Mouse (Mus musculus) R1 (cell line): Measurements from ENCODE around the gene Hpca.
A peak's percentile ranks its signal among the peaks of the same experiment; 100 is the strongest.

Experiments
- DNase-seq: peaks from one replicate; pipeline ENCODE4 v3.0.0-alpha.2; 2018; ENCODE audit warnings: low read depth, low spot score

Gene Hpca

DNA sequence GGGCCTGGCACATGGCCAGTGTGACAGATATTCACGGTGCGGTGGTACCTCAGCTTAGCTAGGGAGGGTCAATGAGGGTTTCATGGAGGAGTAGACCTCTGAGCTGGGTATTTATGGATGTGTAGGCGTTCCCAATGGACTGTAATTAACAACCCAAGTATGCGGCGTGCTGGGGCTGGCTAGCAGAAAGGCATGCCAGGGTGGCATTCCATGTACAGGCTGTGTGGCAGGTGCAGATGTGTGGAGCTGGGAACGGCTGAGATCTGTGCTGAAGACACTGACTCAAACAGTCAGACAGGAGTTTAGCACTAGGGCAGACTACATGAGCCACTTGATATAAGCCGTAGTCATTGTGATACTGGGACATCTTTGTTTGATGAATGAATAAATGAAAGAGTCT, 13.2 kb downstream of the Hpca start:
- no peak for DNase-seq

DNA sequence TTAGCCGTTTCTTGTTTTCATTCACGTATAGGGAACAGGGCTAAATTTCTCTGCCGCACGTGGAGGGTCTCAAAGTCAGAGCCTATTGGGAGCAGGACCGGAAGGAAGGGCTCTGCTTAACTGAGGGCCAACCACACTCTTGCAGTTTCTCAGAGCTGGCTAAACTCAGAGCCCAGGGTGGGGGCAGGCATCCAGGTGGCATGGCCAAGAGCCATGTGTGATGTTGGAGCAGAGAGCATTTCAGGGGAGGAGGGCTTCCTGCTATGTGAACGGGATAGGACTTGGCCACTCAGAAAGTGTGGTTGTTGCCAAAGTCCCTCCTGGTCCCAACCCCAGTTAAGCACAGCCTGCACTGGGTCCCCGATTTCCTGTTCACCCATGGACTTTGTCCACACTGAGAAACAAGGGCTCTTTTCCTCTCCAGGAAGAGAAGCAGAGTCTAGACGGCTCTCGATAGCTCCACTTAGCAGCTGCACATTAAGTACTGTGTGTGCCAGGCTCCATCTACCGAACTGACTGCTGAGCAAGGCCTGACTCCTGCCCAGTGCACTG, 14.4 kb downstream of the Hpca start:
- no peak for DNase-seq

- no peak for DNase-seq
Measured at GRCm38 (mm10) chr4:129106073-129106472, 15.8 kb downstream of the Hpca start.

DNA sequence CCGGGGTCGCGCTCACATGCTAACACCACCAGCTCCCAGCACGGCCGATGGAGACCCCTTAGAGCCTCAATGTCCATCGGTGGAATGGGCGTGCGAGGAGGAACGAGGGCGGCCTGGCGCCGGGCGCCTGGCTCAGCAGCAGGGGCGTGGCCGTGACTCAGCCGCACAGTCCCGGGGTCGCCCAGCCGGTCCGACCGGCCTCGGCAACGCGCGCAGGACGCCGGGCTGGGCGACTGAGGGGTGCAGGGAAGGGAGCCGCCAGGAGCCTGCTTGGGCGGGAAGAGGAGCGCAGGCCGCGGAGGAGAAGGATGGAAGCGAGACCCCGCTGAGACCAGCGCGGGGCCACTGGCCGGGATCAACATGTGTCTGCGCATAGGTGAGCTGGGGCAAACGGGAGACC, 16.5 kb downstream of the Hpca start, which contains the start of gene Tmem54:
Gene Tmem54 (plus strand): TSS at position 193 of the 400 bp plus-strand sequence.
- peak; percentile 37 for DNase-seq

GRCm38 (mm10) chr4:129102133-129102829, 19.6 kb downstream of the Hpca start:
- DNase-seq = no peak

- DNase-seq = peak; percentile 57
Measured at GRCm38 (mm10) chr4:129097006-129097405, 24.8 kb downstream of the Hpca start.

DNA sequence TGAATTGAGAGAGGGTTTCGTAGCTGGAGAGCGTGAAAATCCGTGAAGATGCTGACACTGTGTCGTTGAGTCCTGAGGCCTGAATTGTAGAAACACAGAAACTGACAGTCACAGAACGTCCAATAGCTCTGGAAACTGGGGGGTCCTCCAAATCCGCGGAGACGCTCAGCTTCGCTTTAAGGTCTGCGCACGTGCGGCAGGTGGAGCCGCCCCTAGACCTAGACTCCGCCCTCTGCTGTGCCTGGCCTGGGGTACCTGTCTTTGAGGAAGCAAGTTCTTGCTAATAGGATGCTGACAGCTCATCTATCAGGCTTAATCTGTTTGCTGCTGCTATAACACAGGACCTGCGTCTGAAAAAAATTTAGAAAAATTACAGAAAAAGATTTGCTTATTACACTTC, 26.6 kb downstream of the Hpca start:
- DNase-seq = no peak

GRCm38 (mm10) chr4:129087850-129088249, 34.0 kb downstream of the Hpca start:
- DNase-seq = peak; percentile 69

DNA sequence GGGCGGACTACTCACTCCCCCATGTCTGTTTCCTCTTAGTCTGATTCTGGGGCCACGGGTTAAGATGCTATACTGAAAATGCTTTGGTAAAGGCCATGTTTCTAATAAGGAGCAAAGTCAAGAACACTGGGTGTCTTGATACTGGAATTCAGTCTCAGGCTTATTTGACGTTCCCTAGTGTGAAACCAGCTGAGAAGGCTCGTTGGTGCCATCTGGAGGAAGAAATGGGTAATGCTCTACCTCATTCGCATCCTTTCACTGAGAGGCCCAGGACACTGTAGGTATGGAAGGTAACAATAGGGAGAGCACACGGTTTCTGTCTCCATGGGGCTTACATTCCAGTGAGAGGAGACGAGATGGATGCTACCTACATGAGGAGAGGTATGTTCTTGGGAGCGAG, 35.8 kb downstream of the Hpca start:
- peak; percentile 85 for DNase-seq

DNA sequence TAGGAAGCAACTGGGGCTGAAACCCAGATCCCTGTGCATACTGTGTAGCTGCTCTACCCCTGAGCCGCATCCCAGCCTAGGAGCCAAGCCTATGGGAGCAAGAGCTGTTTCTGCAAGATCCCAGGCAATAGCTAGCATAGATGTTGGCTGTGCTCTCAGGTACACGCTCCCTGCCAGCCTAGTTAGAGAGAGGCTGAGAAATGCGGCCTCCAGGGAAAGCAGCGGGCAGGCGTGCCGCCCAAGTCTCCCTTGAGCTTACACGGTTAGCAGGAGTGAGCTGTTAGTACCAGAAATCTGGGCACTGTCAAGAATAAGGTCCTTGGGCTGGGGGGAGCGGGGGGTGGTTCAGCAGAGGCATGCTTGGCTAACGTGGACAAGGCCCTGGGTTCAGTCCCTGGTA, 36.9 kb downstream of the Hpca start:
- DNase-seq = no peak

GRCm38 (mm10) chr4:129082379-129083115, 39.3 kb downstream of the Hpca start:
- peak; percentile 85 for DNase-seq

GRCm38 (mm10) chr4:129081939-129082338, 39.9 kb downstream of the Hpca start:
- DNase-seq = no peak

DNA sequence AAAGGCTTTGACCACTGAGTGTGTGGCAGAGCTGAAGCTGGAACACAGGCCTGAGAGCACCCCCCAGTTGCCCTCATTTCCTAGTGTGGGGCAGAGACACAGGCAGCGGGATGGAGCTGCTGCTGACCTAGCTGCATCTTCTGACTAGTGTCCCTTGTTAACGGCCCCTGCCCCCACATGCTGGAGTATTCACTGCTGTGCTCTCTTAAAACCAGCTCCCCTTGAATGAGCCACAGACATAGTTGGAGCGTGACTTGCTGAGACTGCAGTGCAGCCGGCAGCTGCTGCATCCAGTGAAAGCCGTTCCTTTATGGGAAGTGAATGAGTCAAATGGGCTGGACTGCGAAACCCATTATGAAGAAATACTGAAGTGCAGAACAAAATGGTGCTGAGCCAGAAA, 40.3 kb downstream of the Hpca start:
- no peak for DNase-seq

- DNase-seq = no peak
Measured at GRCm38 (mm10) chr4:129081041-129081440, 40.8 kb downstream of the Hpca start.

DNA sequence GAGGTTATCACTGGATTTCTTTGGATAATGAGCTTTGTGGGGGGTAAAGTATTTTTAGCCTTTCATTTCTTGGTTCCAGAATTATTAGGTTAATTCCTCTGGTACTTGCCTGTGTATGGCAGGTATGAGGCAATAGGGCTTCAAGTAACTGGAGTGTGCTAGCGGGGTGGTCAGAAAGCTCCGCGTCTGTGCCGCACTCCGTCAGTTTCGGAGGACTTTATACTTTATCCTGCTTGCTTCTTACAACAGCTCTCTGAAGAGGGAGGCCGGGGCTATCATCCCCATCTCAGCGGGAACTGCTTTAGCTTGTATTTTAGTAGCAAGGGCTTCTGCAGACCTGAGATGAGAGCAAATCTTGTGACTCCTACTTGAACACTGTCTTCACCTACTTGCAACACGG, 42.7 kb downstream of the Hpca start:
- DNase-seq = peak; percentile 28

- no peak for DNase-seq
Measured at GRCm38 (mm10) chr4:129068848-129069247, 53.0 kb downstream of the Hpca start.

DNA sequence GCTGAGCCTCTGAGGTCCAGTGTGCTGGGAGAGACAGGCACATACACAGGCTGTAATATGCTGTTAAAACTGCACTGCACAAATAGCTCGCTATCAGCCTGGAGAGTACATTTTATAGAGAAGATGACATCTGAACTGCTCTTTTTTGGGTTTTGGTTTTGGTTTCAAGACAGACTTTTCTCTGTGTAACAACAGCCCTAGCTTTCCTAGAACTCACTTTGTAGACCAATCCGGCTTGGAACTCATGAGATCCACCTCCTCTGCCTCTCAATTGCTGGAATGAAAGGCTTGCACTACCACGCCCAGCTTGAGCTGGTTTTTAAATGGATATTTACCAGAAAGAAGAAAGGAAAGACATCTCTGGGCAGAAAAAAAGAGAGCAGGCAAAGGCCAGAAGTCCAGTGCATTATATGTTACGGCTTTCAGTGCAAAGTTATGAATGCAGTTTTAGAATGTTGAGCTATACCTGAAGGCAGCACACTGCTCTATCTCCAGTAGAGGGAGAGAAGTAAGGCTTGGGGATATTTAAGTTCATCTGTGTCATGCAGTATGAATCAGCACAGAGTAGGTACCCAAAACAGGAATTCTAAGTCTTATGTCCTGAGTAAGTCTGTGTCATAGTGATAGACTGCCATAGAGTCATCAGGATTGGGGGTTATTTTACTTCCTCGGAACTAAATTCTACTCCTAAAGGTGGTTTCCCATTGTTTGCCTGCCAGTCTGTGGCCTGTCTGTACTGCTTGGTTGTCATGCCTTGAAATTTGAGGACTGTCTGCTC, 54.0 kb downstream of the Hpca start:
- DNase-seq = no peak

DNA sequence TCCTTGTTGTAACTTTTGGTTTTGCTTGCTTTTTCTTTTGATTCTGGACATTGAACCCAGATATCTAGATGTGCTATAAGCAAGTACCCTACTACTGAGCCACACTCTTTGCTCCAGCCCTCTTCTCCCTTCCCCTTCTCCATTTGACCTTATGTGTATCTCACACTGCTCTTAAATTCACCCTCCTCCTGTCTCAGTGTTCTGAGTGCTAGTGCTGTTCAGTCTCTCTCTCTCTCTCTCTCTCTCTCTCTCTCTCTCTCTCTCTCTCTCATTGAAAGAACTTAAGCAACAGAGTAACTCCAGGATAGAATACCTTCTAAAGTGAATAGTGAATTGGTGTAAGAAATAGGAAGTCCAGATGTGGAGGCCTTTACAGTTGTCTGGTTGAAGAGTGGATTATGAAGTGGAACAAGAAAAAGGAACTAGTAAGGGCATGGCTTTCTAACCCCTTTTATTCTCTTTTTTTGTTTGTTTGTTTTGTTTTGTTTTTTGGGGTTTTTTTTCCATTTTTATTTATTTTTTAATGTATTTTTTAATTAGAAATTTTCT, 56.1 kb downstream of the Hpca start:
- no peak for DNase-seq

DNA sequence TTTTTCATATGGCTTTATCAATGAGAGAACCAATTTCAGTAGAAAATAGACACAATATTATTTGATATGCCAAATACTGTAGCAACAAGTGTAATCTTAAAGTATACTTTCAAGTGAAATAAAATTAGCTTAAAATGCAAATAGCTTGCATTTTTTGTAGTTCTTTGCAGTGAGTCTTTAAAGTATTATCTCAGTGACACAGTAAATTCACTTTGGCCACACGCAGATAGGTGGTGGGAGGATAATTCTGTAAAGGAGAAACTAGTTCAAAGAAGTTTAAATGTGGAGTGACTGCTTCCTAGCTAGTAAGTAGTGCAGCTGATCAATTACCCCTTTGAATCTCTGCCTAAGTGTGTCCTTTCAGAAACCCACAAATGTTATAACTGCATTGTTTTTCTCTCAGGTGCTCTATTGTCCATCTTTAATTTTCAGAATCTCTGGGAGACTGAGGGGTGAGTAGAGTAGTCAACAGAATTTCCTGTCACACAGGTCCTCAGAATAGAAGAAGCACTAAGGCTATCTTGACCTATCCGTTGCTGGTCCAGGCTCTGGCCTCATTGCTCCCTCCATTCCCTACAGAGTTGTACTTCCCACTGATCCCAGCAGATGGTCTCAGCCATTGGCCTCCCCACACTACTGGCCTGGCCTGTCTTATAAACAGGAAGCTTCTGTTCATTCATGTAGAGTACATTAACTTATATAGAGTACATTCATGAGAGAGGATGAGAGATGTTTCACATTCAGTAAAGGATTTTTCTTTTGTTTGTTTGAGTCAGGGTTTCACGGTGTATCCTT, 59.4 kb downstream of the Hpca start:
- no peak for DNase-seq
